Mouse (Mus musculus): ENCODE measurements around the gene Tspan32.

Tspan32 gene

GRCm38 (mm10) chr7:143054612-143054965, 49.7 kb downstream of the Tspan32 start:
- no peak for DNase-seq (ENCODE audit: low read depth)

GRCm38 (mm10) chr7:143055001-143055400, 50.2 kb downstream of the Tspan32 start:
- no peak for DNase-seq (ENCODE audit: low read depth)

GRCm38 (mm10) chr7:143055499-143056186, 50.8 kb downstream of the Tspan32 start:
- DNase-seq (ENCODE audit: low read depth), result no peak

DNA sequence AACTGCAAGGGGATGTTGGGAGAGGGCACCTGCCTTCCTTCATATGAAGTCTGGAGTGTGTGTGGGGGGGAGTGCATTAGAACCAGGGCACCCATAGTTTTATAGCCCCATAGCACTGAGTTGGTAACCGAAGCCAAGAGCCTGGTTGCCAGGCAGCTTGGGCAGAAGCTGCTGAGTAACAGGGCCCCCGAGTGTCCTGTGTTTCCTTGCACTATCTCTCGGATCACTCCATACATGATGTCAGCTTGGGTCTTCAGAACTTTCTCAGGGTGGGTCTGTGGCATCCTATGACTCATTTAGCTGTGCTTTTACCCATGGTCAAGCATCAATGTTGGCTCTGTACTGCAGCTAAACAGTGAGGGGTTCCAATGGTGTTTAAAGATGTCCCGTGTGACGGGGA, 52.2 kb downstream of the Tspan32 start:
- DNase-seq (ENCODE audit: low read depth), result no peak

GRCm38 (mm10) chr7:143057667-143058220, 52.9 kb downstream of the Tspan32 start:
- no peak for DNase-seq (ENCODE audit: low read depth)

DNA sequence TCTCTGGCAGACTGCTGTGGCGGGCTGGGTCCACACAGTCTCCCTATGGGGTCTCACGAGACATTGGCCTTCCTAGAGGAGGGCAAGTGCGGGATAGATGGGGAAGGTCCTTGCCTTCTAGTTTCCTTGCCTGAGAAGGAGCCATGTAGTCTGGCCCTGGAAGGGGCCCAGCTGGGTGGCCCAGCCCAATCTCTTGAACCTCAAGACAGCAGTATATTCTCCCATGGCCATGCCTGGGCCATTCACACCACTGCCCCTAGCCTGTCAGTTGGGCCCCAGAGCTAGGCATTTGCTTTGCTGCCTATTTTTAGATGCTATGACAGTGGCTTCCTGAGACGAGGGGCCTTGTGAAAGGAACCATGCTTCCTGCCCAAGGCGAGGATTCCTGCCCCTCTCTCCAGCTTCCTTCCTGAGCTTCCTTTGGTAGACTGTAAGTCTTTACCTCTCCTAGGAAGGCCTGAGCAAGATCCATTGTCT, 53.4 kb downstream of the Tspan32 start:
- DNase-seq (ENCODE audit: low read depth), result no peak

DNA sequence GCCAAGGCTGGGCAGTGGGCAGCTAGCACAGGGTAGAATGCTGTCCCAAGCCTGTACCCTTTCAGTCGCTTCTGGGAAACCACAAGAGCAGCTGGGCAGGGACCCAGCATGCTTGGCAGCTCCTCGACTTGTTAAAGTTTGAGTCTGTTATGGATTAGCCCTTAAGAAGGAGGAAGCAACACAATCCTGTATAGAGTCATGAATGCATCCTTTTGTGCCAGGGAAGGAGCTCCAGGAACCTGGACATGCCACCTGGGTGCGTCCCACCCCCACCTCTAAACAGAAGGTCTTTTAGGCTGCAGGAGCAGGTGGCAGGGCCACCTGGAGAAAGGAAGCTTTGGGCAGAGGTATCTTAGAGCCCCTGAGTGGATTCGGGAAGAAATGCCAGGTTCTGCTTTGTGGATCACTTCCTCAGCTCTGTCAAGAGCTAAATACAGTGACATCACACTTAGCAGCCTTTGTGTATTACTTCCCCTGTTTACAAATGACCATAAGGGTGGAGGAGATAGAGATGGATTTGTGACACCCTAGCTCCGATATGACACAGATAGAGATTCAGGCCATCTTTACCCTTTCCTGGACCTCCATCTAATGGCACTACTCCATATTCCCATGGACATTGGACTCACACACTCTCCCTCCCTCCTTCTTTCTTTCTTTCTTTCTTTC, 54.5 kb downstream of the Tspan32 start:
- DNase-seq (ENCODE audit: low read depth), result no peak

GRCm38 (mm10) chr7:143062704-143063103, 57.9 kb downstream of the Tspan32 start:
- no peak for DNase-seq (ENCODE audit: low read depth)

DNA sequence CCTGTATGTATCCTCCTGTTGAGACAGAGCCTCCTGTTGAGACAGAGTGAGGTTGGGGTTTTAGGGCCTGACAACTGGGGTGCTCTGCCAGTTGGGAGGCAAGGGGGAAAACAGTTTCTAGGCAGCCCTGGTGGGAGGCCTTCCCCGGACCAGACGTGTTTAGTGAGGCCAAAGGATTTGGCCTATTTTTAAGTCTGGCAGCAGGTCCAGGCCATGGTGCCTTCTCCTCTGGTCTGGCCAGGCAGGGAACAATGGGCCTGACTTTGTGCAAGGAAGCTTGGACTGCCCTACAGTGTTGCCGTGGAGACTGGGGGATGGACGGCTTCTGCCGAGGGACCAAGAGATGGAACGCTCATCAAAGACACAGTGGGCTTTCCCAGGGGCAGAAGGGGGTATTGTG, 59.4 kb downstream of the Tspan32 start:
- no peak for DNase-seq (ENCODE audit: low read depth)

DNA sequence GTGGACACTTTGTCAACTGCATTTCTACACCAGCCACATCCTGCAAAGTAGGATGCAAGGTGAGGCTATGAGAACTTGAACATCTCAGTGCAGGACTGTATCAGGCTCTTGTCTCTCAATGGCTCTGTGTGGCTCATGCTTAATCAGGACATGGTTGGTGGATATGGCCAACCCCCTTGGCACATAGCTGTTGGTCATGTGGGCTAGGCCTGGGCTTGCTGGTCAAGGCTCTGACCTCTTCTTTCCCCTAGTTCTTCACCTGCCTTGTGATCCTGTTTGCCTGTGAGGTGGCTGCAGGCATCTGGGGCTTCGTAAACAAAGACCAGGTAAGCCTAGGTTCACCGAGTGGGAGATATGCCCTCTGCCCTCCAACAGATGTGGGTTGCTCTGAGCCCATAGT, 60.8 kb downstream of the Tspan32 start:
- no peak for DNase-seq (ENCODE audit: low read depth)

DNA sequence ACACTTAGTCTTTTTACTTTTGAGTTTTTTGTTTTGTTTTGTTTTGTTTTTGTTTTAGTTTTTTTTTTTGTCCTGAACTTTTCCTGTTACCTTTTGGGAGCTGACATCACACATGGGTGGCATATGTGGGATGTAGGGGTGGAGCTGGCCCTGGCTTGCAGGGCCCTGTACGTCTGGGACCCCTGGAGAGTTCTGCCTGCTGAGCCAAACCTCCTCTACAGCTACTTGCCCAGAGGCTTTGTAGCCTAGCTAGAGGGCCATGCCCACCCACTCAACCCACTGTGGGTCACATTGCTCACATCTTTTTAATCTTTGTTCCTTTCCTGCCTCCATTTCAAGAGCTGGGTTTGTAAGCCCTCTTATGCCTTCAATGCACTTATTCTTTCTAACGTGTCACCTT, 62.6 kb downstream of the Tspan32 start:
- no peak for DNase-seq (ENCODE audit: low read depth)

DNA sequence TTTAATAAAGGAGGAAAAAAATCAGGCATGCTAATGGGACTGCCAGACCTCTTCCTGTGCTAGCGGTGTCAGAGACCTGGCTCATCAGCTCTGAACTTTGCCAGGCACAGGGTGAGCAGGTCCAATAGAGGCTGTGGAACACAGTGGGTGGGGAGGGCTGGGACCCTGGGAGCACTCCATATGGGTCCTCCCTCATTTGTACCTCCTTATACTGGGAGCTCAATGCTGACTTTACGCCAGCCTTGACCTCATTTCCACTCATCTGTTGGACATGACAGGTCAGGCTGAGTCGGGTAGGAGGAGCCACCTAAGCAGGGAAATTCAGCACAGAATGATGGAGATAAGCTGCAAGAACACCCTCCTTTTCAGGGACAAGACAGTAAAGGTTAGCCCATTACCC, 63.1 kb downstream of the Tspan32 start:
- no peak for DNase-seq (ENCODE audit: low read depth)

- peak; percentile 29 for DNase-seq (ENCODE audit: low read depth)
Observed at GRCm38 (mm10) chr7:143068316-143068881, 63.6 kb downstream of the Tspan32 start.

- peak; percentile 99 for DNase-seq (ENCODE audit: low read depth)
Observed at GRCm38 (mm10) chr7:143068882-143069591, 64.2 kb downstream of the Tspan32 start, which contains the start of gene Tssc4. TSS of gene Tssc4 (plus strand) at chr7:143069249.

Data from naive thymus-derived CD4-positive, alpha-beta T cell, adult 2 months (primary cell).